Mouse (Mus musculus): ENCODE results near the gene Adcy7.

- TF ChIP-seq POLR2A (IDR thresholded peaks at IDR 0.05; ENCODE audit: insufficient read depth, low read length): no peak
- no peak for TF ChIP-seq CTCF (IDR thresholded peaks at IDR 0.05; ENCODE audit: low read depth, low read length)
Observed at GRCm38 (mm10) chr8:88339887-88340695, 67.9 kb downstream of the Adcy7 start.
